Mouse (Mus musculus) limb, embryonic 14.5 days (tissue): Measurements from ENCODE around the gene Plin2. TPM values are rescaled to one million over a fixed set of nuclear protein-coding genes. Genes with fewer than 3 reads are reported as not detected.
"Not testable (repeated sequence)": the region's sequence is repeated elsewhere in the genome, so short reads cannot be mapped to it uniquely, and the experiment has no call there.

Source experiments
- ATAC-seq: fragments of 200-750 bp; cut with Nextera tagmentation; 2 replicates; pipeline ENCODE4 v1.8.0; 2017; ENCODE audit warnings: low read depth, moderate number of reproducible peaks, moderate TSS enrichment; ENCODE audit not compliant: low FRiP score
- DNase-seq: peaks from one replicate; pipeline ENCODE4 v3.0.0-alpha.2; 2015; ENCODE audit warnings: low spot score
- H3K27ac ChIP-seq: fragments of 300-500 bp; sonication (generic); replicated peaks from 2 replicates; pipeline ENCODE4 v1.5.1; 2014; ENCODE audit warnings: low read depth, mild to moderate bottlenecking, low read length, moderate library complexity, mixed read lengths
- H3K27me3 ChIP-seq: fragments of 300-500 bp; sonication (generic); 2 replicates; pipeline ENCODE4 v1.6.1; 2014; ENCODE audit warnings: low read length, mixed read lengths; ENCODE audit not compliant: control insufficient read depth, insufficient read depth
- H3K36me3 ChIP-seq: fragments of 300-500 bp; sonication (generic); 2 replicates; pipeline ENCODE4 v1.6.1; 2014; ENCODE audit warnings: mild to moderate bottlenecking, low read length, moderate library complexity, mixed read lengths; ENCODE audit not compliant: control insufficient read depth, insufficient read depth
- H3K4me1 ChIP-seq: fragments of 300-500 bp; sonication (generic); 2 replicates; pipeline ENCODE4 v1.6.1; 2014; ENCODE audit warnings: antibody characterized with exemption, low read length, mixed read lengths; ENCODE audit not compliant: control insufficient read depth, insufficient read depth
- H3K4me2 ChIP-seq: fragments of 300-500 bp; sonication (generic); replicated peaks from 2 replicates; pipeline ENCODE4 v1.6.1; 2014; ENCODE audit warnings: low read depth, mild to moderate bottlenecking, low read length, moderate library complexity; ENCODE audit not compliant: severe bottlenecking
- H3K4me3 ChIP-seq: fragments of 300-500 bp; sonication (generic); replicated peaks from 2 replicates; pipeline ENCODE4 v1.5.1; 2014; ENCODE audit warnings: low read length
- H3K9ac ChIP-seq: fragments of 300-500 bp; sonication (generic); 2 replicates; pipeline ENCODE4 v1.6.1; 2014; ENCODE audit warnings: mild to moderate bottlenecking, low read depth, low read length, moderate library complexity; ENCODE audit not compliant: severe bottlenecking
- H3K9me3 ChIP-seq: fragments of 300-500 bp; sonication (generic); 2 replicates; pipeline ENCODE4 v1.6.1; 2016; ENCODE audit warnings: low read length; ENCODE audit not compliant: control insufficient read depth
- POLR2A ChIP-seq: fragments of 200-500 bp; IDR thresholded peaks from 2 replicates; pipeline ENCODE4 v1.8.0; 2012; ENCODE audit warnings: inconsistent platforms, mild to moderate bottlenecking, moderate library complexity, borderline replicate concordance; ENCODE audit not compliant: insufficient read depth, insufficient read length; ENCODE audit errors: extremely low read depth
- WGBS: fragments of 180-500 bp; shearing (Covaris S2); extraction: QIAGEN DNeasy Blood & Tissue Kit; methylation state at CpG from one replicate; pipeline ENCODE4 v1.1.7; 2014; 5-methylcytosine and 5-hydroxymethylcytosine counted together
- polyA plus RNA-seq, 2 experiments: library from polyadenylated mRNA; depleted of rRNA in 1 of 2; stranded (reverse) in 1 of 2; unstranded in 1 of 2; fragments of >200 nt; fragmentation: Nextera tagmentation in 1 of 2; extraction: Ambion mirVana in 1 of 2; gene quantifications; 2 replicates each; pipeline versions ENCODE4 v1.2.1 to v1.2.3; 2012 to 2014

Plin2 gene
- polyA plus RNA-seq, 2 experiments, result 80.4 to 84.5 TPM

DNA sequence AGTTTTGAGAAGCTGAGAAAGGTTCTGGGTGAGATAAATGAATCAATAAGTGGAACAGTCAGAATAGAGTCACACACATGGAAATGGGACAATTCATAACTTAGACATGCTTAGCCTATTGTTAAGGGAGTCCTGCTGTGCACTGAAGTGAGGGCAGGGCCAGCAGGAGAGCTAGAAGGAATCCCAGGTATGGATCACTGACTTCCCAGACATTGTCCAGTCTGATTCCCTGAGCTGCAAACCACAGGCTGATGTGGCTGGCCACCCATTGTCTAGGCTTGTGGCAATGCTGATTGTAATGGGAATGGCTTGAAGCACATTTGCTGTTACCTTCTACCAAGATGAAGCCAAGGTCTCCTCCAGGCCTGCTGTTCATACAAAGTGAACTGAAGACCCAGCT, 35.5 kb downstream of the Plin2 start:
- H3K4me3 ChIP-seq, H3K27me3 ChIP-seq, DNase-seq, H3K36me3 ChIP-seq, H3K9ac ChIP-seq, H3K9me3 ChIP-seq, H3K27ac ChIP-seq, H3K4me1 ChIP-seq, ATAC-seq, H3K4me2 ChIP-seq: not testable (repeated sequence)

DNA sequence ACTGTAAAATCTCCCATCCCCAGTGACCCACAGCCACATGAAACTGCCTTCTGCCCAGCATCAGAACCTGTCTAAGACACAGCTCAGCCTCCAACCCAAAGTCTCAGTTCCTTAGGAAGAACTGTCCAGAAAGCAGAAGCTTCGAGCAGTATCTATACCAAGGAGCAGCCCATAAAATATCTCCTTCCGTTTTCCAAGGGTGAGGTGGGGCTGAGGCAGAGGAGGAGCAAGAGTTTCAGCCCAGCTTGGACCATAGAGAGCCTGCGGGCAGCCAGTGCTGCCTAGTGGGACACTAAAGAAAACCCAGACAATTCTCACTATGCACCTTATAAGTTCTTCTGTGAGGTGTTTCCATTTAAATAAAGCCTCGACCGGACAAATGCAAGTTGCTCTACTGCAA, 37.3 kb downstream of the Plin2 start:
- not testable (repeated sequence) for H3K4me3 ChIP-seq, ATAC-seq, H3K27ac ChIP-seq, H3K9ac ChIP-seq, H3K9me3 ChIP-seq, H3K4me1 ChIP-seq, DNase-seq, H3K4me2 ChIP-seq, H3K36me3 ChIP-seq, H3K27me3 ChIP-seq
- WGBS, result 61% methylated on average over 3 of the region's 5 CpGs

DNA sequence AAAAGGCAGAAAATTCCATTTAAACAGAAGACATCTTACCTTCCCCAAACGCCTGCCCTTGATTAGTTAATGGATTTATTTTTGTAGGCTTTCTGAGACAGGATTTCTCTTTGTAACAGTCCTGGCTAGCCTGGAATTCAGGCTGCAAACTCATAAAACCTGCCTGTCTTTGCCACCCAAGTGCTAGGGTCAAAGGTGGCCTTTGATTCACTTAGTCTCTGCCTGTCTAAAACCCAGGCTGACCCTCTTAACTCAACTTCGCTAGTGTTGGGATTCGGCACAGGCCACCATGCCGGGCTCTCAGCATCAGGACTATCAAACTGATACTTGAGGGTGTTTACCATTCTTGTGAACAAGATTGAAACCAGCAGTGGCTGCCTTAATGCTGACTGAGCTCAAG, 38.0 kb downstream of the Plin2 start:
- Histone ChIP-seq H3K4me1 (no peaks in the 10 kb centered on the region), H3K9ac (no peak overlapping the region), H3K27ac (no peak overlapping the region), H3K4me2 (no peak overlapping the region), H3K9me3 (no peaks in the 10 kb centered on the region), H3K36me3 (no peaks in the 10 kb centered on the region), H3K4me3 (no peak overlapping the region), H3K27me3 (no peaks in the 10 kb centered on the region)
- no peak for TF ChIP-seq POLR2A
- DNase-seq (no peak), ATAC-seq (no peak)
- 13% methylated on average over 4 of the region's 4 CpGs for WGBS

DNA sequence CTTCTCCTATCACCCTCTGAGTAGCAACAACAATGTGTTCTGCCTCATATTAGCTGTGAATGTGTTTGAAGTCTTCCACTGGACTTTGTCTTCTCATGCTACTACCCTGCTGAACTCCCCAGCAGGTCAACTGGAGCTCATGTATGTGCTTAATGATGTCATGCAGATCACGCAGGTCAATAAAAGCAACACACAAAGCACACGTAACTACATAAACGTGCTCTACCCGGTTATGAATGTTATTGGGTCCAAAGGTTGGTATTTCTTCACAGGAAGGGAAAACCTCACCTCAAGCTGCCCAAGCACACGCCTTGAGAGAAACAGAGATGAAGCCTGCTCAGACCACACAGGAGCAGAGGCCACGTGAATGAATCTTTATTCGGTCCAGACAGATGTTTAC, 43.4 kb downstream of the Plin2 start:
- not testable (repeated sequence) for ATAC-seq, H3K4me1 ChIP-seq, H3K27ac ChIP-seq, H3K36me3 ChIP-seq, H3K9ac ChIP-seq, H3K4me3 ChIP-seq, H3K4me2 ChIP-seq, H3K9me3 ChIP-seq, DNase-seq, H3K27me3 ChIP-seq
- 76% methylated on average over 7 of the region's 7 CpGs for WGBS

DNA sequence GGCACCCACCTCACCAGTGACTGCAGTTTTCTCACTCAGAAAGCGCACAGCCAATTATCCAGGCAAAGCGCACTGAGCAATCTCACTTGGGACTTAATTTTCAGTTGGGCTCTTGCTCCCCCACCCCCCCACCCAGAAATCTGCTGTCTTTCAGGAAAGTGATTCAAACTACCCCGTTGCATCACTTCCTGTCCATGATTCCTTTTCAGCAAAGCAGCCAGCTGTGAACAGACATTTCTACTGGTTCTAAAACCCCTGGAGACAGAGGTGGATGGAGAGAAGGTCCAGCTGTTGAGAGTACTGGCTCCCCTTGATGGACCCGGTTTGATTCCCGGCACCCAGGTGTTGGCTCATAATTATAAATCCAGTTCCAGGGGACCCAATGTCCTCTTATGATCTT, 44.4 kb downstream of the Plin2 start:
- Histone ChIP-seq H3K4me1 (no peaks in the 10 kb centered on the region), H3K27ac (no peak overlapping the region), H3K27me3 (no peaks in the 10 kb centered on the region), H3K36me3 (no peaks in the 10 kb centered on the region), H3K4me3 (no peak overlapping the region), H3K4me2 (no peak overlapping the region), H3K9ac (no peak overlapping the region), H3K9me3 (no peaks in the 10 kb centered on the region)
- 84% methylated on average over 5 of the region's 5 CpGs for whole genome bisulfite sequencing
- DNase-seq (no peak), ATAC-seq (no peak)
- no peak for TF ChIP-seq POLR2A

DNA sequence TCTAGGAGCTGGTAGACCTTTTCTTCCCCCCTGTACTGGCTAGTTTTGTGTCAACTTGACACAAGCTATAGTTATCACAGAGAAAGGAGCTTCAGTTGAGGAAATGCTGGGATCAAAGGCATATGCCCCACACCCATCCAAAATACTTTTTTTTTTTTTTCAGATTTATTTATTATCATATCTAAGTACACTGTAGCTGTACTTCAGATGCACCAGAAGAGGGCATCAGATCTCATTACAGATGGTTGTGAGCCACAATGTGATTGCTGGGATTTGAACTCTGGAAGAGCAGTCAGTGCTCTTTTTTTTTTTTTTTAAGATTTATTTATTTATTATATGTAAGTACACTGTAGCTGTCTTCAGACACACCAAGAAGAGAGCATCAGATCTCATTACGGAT, 47.3 kb downstream of the Plin2 start:
- not testable (repeated sequence) for H3K27ac ChIP-seq, H3K27me3 ChIP-seq, ATAC-seq, H3K9ac ChIP-seq, H3K4me1 ChIP-seq, H3K4me3 ChIP-seq, H3K4me2 ChIP-seq, H3K9me3 ChIP-seq, H3K36me3 ChIP-seq, DNase-seq
- 85% methylated on average over 1 of the region's 1 CpGs for WGBS
